Mouse (Mus musculus) lung, postnatal 4 days (tissue): ENCODE measurements around the gene Ccm2.

Source experiments
- DNase-seq, 2 experiments: peaks; one replicate each; pipeline ENCODE4 v3.0.0; 2021

Gene Ccm2

GRCm38 (mm10) chr11:6585748-6586147 is 39.1 kb downstream of the Ccm2 start:
- DNase-seq, result no peak

GRCm38 (mm10) chr11:6586660-6587059 is 40.0 kb downstream of the Ccm2 start:
- DNase-seq, result no peak

DNA sequence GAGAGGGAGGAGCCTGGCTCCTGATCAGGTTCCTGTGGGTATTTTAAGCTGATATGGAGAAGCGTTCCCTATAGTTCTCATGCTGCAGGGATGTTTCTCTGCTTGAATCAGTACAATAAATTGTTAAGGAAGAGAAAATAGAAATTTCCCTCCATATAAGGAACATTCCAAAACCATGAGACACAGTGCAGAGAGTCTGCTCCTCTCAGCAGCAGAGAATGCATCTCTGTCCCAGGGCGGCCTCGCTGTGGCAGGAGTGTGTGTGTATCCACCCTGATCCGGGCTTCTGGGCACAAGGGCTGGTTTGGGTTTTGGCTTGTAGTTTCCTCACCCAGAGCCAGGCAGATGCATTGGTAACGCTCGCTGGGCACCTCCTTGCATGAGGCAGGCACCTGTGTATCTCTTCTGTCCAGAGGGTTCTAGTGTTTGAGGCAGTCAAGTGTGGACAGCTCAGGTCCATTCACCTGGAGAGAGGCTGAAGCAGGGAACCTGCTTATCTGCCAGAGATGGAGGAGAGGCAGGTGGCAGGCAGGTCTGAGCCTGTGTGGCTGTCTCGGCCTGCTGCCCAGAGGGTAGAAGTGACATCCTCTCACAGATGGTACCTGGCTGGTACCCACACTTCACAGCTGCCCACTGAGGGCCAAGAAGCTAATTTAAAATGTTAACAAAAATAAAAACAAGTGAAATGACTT is 40.7 kb downstream of the Ccm2 start:
- DNase-seq, result no peak

DNA sequence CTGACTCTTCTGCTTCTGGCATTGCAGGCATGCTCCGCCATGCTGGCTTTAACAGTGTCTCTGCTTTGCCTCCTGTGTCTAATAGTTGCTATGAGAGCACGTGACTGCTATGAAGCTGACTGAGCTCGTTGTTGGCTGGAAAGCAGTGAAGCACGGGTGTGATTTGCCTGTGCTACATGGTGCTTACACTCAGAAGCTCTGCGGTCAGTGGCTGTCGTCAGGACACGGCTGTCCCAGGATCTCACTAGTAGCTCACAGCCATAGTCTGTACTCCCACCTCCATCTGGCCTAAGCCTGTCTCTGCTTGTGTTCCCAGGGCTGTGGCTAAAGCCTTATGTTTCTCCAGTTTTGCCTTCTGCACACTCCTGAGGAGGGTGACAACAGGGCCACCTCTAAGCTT is 41.6 kb downstream of the Ccm2 start:
- no peak for DNase-seq

- no peak for DNase-seq
These were observed 43.2 kb downstream of the Ccm2 start for GRCm38 (mm10) chr11:6589838-6590237.

- no peak for DNase-seq
These were observed 44.4 kb downstream of the Ccm2 start for GRCm38 (mm10) chr11:6590933-6591675.

DNA sequence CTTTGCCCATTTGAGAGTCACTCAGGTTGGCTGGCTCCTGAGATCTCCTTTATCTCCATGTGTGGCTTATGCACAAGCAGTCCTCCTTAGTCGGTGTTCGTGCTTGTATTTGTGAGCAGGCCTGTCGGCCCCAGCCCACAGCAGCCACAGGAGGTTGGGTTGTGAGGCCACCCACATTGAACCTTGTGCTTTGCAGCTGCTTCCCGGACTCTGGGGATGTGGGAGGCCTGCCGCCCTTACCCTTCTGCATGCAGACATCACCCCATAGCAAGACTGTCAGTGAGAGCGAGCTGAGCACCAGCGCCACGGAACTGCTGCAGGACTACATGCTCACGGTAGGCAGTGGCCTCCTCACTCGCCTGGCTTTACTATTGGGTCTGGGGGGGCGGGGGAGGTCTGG is 46.7 kb downstream of the Ccm2 start:
- no peak for DNase-seq

GRCm38 (mm10) chr11:6594845-6595244 is 48.2 kb downstream of the Ccm2 start:
- no peak for DNase-seq

DNA sequence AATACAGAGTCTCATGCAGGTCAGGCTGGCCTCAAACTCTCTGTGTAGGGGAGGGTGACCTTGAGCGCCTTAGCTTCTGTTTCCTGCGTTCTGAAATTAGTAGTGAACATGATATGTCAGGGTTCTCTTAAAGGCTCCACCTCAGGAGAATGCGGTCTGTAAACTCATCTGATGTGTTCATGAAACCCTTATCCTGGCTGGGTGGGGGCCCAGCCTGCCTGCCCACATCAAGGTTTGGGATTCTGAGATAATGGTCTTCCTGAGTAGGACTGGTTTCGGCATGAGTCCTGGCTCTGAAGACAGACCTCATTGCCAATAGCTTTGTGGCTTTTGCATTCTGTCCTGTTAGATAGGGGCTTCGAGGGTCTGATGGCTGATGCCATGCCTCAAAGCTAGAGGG is 48.7 kb downstream of the Ccm2 start:
- no peak for DNase-seq

DNA sequence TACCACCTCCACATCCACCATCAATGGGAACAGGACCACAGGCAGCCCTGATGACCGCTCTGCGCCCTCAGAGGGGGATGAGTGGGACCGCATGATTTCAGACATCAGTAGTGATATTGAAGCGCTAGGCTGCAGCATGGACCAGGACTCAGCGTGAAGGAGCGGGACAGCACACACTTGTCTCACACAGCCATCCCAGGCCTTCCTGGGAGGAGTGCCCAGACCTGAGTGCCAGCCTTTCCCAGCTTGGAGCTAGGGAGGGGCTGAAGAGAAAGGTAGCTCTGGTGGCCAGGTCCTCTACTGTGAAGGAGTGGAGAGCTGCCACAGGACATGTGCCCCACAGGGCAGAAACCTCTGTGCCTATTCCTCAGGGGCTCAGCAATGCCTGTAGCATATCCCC is 49.5 kb downstream of the Ccm2 start:
- no peak for DNase-seq

DNA sequence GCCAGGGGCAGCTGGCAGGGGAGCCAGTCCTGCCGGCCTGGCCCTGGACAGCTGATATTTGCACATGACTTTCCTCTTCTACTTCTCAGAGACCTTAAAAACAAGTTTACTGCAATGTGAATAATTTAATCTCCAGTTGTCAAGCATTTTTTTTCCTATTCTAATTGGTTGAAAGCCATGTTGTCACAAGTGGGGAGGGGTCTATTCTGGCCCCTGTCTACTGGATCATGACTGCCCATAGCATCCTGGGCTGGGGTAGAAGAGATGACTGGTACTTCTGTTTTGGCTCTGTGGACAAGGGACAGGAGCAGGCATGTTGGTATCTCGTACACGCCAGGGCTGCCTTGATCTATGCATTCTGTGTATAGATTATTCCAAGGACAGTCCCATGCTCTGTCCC is 49.9 kb downstream of the Ccm2 start:
- no peak for DNase-seq

DNA sequence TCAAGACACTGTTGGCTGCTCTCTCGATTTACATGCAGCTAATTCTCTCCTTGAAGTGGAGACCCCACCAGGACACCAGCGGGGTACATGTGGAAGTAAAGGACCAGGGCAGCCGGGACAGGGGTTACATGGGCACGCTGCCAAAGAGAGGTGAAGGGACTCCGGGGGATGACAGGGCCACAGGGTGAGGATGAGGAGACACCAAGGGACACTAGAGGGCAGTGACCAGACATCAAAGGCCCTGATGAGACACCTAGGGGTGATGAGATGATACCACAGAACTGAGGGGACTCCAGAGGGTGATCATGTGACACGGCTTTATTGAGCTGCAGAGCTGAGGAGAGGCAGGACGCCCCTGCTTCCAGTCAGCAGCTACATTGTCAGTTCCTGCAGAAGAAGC is 50.8 kb downstream of the Ccm2 start:
- no peak for DNase-seq

- DNase-seq, result peak; percentile 34 to 57
These were observed 51.7 kb downstream of the Ccm2 start for GRCm38 (mm10) chr11:6598191-6598889.

DNA sequence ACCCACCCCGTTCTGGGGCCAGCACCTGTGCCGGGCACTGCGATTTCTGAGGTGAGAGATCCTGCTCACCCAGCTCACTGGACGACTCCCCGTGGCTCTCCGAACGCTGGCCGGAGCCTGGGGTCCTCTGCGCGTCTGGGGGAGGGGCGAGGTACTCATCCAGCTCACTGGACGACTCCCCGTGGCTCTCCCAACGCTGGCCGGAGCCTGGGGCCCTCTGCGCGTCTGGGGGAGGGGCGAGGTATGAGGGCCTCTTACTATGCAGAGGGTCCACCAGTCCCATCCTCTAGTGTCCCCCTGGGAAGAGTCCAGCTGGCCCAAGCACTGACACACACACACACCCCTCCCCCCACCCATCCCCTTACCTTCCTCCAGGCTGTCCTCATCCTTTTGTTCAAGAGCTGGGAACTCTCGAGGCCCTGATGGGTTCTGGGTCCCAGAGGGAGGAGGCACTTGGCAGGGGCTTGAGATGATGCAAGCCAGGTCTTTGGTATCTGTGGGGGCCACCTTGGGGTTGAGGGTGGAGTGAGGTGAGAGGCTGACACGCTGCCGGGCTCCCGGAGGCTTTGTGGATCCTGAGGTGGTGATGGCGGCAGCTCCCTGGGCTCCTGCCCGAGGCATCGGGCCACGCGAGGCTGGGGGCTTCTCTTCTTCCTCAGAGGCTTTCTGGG is 52.5 kb downstream of the Ccm2 start:
- DNase-seq, result no peak

DNA sequence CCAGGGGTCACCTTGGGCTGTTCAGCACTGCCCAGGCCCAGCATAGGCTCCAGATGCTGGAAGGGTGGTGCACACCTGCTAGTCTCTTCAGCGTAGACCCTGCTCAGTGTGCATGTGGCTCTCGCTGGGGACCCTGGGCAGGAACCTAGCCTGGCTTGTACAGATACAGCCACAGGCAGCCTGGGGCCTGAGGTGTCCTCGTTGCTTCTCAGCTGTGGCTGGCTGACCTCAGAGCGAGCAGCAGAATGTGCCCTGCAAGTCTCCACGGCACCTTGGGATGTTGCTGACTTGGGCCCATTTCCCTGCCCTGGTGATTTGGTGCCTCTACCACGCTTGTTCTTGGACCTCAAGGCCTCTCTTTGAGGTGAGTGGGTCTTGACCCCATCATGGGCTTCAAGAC is 53.1 kb downstream of the Ccm2 start:
- no peak for DNase-seq

GRCm38 (mm10) chr11:6600284-6600944 is 53.7 kb downstream of the Ccm2 start:
- DNase-seq, result no peak

DNA sequence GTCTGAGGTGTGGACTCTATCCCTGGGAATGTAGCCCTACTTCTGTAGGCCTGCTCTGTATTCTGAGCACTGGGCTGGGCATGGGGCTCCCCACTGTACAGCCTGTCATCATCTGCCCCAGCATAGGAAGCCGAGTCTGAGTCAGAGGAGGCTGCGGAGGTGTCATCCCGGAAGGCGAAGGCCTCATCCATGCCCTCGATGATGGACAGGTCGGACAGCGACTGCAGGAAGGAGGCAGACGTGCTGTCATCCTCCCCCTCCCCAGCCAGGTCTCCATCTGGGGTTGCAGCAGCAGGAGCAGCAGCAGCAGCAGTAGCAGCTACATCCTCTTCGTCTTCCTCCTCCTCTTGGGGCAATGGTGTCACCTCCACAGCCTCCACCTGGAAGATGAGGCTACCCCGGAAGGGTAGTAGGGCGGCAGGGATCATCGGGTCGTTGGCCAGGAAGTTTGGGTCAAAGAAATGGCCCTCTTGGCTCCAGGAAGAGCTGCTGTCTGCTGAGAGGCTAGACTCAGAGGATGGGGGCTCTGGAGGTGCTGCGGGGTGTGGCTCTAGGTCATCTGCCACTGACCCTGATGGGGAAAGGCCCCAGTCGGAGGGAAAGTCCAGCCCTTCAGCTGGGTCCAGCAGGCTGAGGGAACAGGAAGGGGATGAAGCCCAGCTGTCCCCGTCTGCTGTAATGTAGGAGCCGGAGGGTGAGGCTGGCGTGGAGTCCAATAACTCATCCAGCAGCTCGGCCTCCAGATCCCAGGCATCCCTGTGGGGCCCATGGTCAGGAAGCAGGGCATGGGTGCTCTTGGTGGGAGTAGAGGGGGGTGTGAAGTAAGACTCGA is 55.2 kb downstream of the Ccm2 start:
- no peak for DNase-seq

- DNase-seq, result no peak
These were observed 56.0 kb downstream of the Ccm2 start for GRCm38 (mm10) chr11:6602662-6603061.

DNA sequence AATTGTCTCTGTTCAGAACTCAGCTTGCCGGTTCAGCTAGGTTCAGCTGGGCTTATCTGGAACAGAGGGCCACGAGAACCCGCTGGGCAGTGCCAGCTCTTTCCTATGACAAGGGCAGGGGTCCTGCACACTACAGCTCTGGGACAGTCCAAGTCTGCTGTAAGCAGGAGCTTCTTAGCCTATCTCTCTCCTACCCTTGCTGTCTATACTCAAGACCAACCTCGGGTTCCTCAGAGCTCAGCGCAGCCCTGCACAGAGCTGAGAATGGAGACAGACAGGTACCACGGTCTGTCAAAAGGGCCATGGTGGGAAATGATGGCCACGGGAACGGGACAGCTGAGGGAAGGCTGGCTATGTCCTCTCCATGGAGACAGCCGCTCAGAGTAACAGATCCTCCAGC is 56.5 kb downstream of the Ccm2 start:
- no peak for DNase-seq

DNA sequence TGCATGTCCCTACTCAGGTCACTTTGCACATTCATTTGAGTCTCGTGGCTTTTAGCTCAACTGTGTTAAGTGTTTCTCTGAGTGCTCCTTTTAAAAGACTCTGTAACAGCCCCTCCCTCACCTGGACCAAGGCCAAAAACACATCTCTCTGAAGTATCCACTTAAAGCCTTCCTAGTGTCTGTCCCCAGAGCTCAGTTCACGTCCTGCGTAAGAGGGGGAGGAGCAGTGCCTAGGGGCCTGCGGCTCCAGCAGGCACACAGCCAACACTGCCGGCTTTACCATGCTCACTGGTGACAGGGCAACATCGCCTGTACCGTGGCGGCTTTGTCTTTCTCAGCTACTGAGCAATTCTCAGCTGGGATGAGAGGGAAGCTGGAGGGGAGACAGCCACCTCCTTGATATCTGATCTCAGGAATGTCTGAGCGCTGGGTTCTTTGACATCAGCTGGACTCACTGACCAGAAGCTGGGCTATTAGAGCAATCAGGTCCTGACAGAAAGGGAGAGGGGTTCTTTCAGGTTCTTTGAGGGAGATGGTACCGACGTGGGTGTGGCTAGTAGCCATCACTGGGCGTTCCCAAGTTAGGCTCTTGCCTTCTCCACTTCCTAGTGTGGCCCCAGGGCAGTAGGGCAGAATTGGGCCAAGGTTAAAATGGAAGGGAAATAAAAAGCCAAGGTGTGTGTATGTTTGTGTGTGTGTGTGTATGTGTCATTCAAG is 57.4 kb downstream of the Ccm2 start:
- peak; percentile 66 to 75 for DNase-seq

DNA sequence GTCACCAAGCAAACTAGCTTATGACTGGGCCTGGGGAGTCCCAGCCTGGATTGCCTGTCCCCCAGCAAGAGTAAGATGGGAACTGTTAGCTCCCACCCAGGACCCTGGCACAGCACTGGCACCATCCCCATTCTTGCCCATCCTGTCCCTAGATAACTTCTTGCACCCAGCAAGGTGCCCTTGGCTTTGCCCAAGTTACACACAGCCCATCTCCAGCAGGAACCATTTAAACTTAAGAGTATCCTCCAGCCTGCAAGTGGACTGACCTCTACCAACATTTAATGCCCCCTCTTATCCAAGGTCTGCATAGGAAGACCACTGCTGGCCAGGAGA is 57.9 kb downstream of the Ccm2 start:
- no peak for DNase-seq
